Mouse (Mus musculus) neural tube, embryonic 13.5 days (tissue): Measurements from ENCODE around the gene Adck1. TPM values are rescaled to one million over a fixed set of nuclear protein-coding genes. Genes with fewer than 3 reads are reported as not detected.
"Not testable (repeated sequence)": the region's sequence is repeated elsewhere in the genome, so short reads cannot be mapped to it uniquely, and the experiment has no call there.

Source experiments
- ATAC-seq: fragments of 200-750 bp; cut with Nextera tagmentation; 2 replicates; pipeline ENCODE4 v1.8.0; 2017; ENCODE audit warnings: low read depth, mild to moderate bottlenecking, moderate TSS enrichment, moderate library complexity
- H3K27ac ChIP-seq: fragments of 300-500 bp; sonication (generic); replicated peaks from 2 replicates; pipeline ENCODE4 v1.5.1; 2015; ENCODE audit warnings: moderate library complexity, mild to moderate bottlenecking, inconsistent platforms
- H3K27me3 ChIP-seq: fragments of 300-500 bp; sonication (generic); 2 replicates; pipeline ENCODE4 v1.6.1; 2015; ENCODE audit warnings: mild to moderate bottlenecking, inconsistent platforms
- H3K36me3 ChIP-seq: fragments of 300-500 bp; sonication (generic); 2 replicates; pipeline ENCODE4 v1.6.1; 2015; ENCODE audit warnings: mild to moderate bottlenecking, inconsistent platforms
- H3K4me1 ChIP-seq: fragments of 300-500 bp; sonication (generic); replicated peaks from 2 replicates; pipeline ENCODE4 v1.6.1; 2015; ENCODE audit warnings: inconsistent platforms
- H3K4me2 ChIP-seq: fragments of 300-500 bp; sonication (generic); 2 replicates; pipeline ENCODE4 v1.6.1; 2015; ENCODE audit warnings: inconsistent platforms, mild to moderate bottlenecking, moderate library complexity
- H3K4me3 ChIP-seq: fragments of 300-500 bp; sonication (generic); 2 replicates; pipeline ENCODE4 v1.5.1; 2015; ENCODE audit warnings: mild to moderate bottlenecking, inconsistent platforms
- H3K9ac ChIP-seq: fragments of 300-500 bp; sonication (generic); 2 replicates; pipeline ENCODE4 v1.6.1; 2015; ENCODE audit warnings: moderate library complexity, mild to moderate bottlenecking, inconsistent platforms
- H3K9me3 ChIP-seq: fragments of 300-500 bp; sonication (generic); 2 replicates; pipeline ENCODE4 v1.6.1; 2016; ENCODE audit warnings: inconsistent platforms
- WGBS: fragments of 180-500 bp; shearing (Covaris S2); methylation state at CpG from one replicate; pipeline ENCODE4 v1.1.7; 2015; 5-methylcytosine and 5-hydroxymethylcytosine counted together
- polyA plus RNA-seq: library from polyadenylated mRNA; unstranded; fragments of >200 nt; fragmentation: Nextera tagmentation; extraction: Ambion mirVana; gene quantifications from 2 replicates; pipeline ENCODE4 v1.2.1, GENCODE M21; 2015

Adck1 gene
- 26.3 and 28.5 TPM in 2 replicates for polyA plus RNA-seq

- Histone ChIP-seq H3K27ac (peak within 1 kb of the TSS; percentile 71), H3K4me2 (peak within 1 kb of the TSS; percentile 75), H3K9me3 (no peaks in the 10 kb centered on the region), H3K4me3 (peak within 1 kb of the TSS; percentile 77), H3K27me3 (no peaks in the 10 kb centered on the region), H3K4me1 (peaks cover 7% of the 10 kb centered on the region; the same call in 1 of the 2 replicates), H3K9ac (peak within 1 kb of the TSS; percentile 84), H3K36me3 (no peaks in the 10 kb centered on the region)
- peak; percentile 97 for ATAC-seq
- WGBS = under 1% methylated on average over 37 of the region's 38 CpGs
Measured at GRCm38 (mm10) chr12:88360441-88361119, at the start of gene Adck1. Gene Adck1, plus strand, starts transcription at chr12:88360554.

DNA sequence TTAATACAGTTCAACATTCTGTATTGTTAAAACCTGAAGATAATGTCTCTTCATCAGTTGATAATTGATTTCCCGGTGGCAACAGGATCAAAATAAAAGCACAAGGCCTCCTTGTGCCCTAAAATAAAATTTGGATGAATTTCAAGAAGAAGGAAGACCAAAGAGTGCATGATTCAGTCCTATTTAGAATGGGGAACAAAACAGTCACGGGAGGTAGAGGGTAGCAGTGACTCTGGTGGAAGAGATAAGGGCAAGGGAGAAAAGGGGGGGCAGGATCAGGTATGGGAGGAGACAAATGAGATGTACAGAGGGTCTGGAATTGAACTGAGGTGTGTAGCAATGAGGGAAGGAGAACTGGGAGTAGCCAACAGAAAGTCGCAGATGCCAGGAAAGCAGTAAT, 45.8 kb upstream of the Adck1 start:
- Histone ChIP-seq H3K27ac (no peak overlapping the region), H3K36me3 (no peaks in the 10 kb centered on the region), H3K4me3 (no peak overlapping the region), H3K9me3 (0 out of 2 replicates have a peak, but pooled peaks cover 3% of the 10 kb centered on the region), H3K27me3 (no peaks in the 10 kb centered on the region), H3K4me2 (no peak overlapping the region), H3K4me1 (no peaks in the 10 kb centered on the region), H3K9ac (no peak overlapping the region)
- ATAC-seq = no peak
- WGBS = 83% methylated on average over 3 of the region's 3 CpGs

GRCm38 (mm10) chr12:88323926-88324325, 36.4 kb upstream of the Adck1 start, which contains the start of gene Gm5039:
Gene Gm5039, minus strand, starts transcription at chr12:88324026.
- not testable (repeated sequence) for H3K27me3 ChIP-seq, H3K9me3 ChIP-seq, H3K9ac ChIP-seq, H3K27ac ChIP-seq, H3K4me2 ChIP-seq, ATAC-seq, H3K4me3 ChIP-seq, H3K36me3 ChIP-seq, H3K4me1 ChIP-seq
- WGBS = 98% methylated on average over 2 of the region's 2 CpGs

DNA sequence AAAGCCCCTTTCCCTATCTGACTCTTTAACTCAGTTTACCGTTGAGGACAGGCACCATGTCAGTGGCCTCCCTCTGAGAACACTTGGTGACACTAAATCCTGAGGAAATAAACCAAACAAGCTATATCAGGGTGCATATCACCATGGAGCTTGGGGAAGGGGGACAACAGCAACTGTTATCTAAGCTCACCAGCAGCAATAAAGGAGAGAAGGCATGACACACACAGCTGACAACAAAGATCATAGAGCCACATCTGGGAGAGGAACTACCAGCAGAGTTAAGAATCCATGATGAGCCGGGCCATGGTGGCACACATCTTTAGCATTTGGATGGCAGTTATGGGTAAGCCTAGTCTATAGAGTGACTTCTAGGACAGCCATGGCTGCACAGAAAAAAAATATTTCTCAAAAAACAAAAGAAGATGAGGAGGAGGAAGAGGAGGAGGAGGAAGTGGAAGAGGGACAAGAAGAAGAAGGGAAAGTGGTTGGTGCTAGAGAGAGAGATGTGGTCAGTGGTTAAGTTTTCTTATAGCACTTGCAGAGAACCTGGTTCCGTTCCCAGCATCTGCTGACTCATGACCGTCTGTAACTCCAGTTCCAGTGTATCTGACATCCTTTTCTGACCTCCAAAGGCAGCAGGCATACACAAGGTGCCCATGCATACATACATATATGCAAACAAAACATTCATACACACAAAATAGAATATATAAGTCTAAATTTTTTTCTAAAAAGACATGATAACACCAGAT, 23.5 kb upstream of the Adck1 start:
- not testable (repeated sequence) for H3K9ac ChIP-seq, H3K9me3 ChIP-seq, H3K4me1 ChIP-seq, H3K36me3 ChIP-seq, ATAC-seq, H3K4me3 ChIP-seq, H3K27me3 ChIP-seq, H3K4me2 ChIP-seq, H3K27ac ChIP-seq
- WGBS = 83% methylated on average over 4 of the region's 4 CpGs

- not testable (repeated sequence) for H3K36me3 ChIP-seq, H3K4me1 ChIP-seq, H3K4me3 ChIP-seq, H3K9me3 ChIP-seq, H3K9ac ChIP-seq, H3K4me2 ChIP-seq, H3K27ac ChIP-seq, H3K27me3 ChIP-seq, ATAC-seq
- WGBS = 10% methylated on average over 2 of the region's 2 CpGs
Measured at GRCm38 (mm10) chr12:88341286-88341685, 19.1 kb upstream of the Adck1 start.

DNA sequence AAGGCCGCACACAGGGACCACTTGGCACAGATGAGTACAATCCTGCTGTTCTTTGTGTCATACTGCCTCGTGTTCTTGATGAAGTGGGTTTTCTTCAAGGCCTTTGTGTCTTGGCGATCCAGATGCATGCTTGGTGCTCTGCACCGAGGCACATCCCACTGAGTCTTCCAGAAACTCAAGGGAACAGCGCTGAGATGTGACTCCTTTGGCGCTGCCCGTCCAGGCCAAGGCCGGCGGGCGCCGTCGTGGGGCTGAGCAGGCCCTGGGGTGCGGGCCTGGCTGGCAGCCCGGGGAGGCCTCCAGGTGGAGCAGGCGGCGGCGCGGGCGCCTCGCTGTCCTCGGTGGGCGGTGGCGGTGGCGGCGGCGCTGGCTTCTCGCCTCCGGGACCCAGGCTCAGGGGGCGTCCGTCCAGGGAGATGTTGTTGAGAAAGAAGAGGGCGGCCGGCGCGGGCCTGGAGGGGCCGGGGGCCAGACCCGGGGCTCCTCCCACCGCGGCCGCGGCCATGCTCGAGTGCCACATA, 6.1 kb upstream of the Adck1 start:
- Histone ChIP-seq H3K9ac (peak overlapping the region; percentile 58), H3K27me3 (no peaks in the 10 kb centered on the region), H3K4me2 (peak overlapping the region; percentile 53), H3K9me3 (no peaks in the 10 kb centered on the region), H3K36me3 (no peaks in the 10 kb centered on the region), H3K4me1 (no peaks in the 10 kb centered on the region), H3K27ac (no peak overlapping the region), H3K4me3 (peak overlapping the region; percentile 33)
- no peak for ATAC-seq
- 22% methylated on average over 36 of the region's 41 CpGs for WGBS

DNA sequence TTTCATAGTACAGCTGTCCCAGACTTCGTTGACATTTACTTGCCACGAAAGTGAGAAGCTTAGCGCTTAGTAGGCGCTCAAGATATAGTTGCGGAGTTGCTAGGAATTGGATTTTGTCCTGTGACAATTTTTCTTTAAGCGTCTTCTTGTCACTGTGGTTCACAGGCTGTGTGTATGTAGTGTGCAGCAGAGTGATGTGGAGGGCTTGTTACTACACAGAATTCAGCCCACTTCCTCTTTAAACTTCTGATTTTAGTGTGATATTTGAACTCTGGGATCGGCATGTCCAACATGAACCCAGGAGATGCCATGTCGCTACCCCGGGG, 729 bp downstream of the Adck1 start:
- peak; percentile 10; the same call in 1 of the 2 replicates for ATAC-seq
- no peaks in the 10 kb centered on the region for H3K36me3 ChIP-seq
- no peaks in the 10 kb centered on the region for H3K9me3 ChIP-seq
- H3K4me3 ChIP-seq = peak overlapping the region; percentile 77
- H3K9ac ChIP-seq = peak overlapping the region; percentile 84
- H3K27ac ChIP-seq = no peak overlapping the region
- H3K4me2 ChIP-seq = peak overlapping the region; percentile 75
- 56% methylated on average over 9 of the region's 9 CpGs for WGBS
- no peaks in the 10 kb centered on the region for H3K27me3 ChIP-seq
- H3K4me1 ChIP-seq = peaks cover 7% of the 10 kb centered on the region; the same call in 1 of the 2 replicates

DNA sequence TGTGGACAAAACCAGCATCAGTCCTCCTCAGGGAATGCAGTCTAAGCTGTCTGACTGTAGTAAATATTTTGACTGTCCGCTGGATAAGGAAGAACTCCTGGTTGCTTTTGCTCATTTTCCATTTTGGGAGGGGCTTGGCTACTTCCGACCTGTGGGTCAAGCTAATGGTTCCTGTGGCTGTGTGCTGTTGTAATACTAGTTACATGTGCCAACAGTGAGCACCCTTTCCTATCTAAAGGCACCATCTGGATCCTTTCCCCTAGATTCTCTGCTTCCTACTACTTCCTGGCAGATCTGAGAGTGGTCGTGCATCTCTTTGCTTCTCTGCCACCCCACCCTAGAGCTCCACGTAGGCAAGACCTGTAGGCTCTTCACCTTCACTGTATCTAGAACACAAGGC, 7.3 kb downstream of the Adck1 start:
- Histone ChIP-seq H3K36me3 (0 out of 2 replicates have a peak, but pooled peaks cover 4% of the 10 kb centered on the region), H3K9me3 (no peaks in the 10 kb centered on the region), H3K27me3 (no peaks in the 10 kb centered on the region), H3K4me3 (no peak overlapping the region), H3K9ac (no peak overlapping the region), H3K27ac (no peak overlapping the region), H3K4me1 (0 out of 2 replicates have a peak, but pooled peaks cover 9% of the 10 kb centered on the region), H3K4me2 (no peak overlapping the region)
- ATAC-seq = no peak
- whole genome bisulfite sequencing = 90% methylated on average over 4 of the region's 4 CpGs

DNA sequence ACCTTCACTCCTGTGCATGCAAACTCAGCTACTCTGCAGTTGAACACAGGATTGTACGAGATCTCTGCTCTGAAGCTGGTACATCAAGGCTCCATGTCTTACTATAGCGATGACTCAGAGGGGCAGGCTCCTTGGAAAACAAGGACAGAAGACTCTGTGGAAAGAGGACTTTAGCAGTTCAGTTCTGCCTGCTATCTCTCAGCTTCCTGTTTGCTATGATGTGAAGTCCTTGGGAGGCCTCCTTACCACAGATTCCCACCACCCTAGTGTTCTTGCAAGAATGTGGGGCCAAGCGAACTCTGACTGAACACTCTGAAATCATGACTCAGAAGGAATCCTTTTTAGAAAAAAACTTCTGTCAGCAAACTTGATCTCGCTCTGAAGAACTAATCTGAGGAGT, 8.3 kb downstream of the Adck1 start:
- no peak for ATAC-seq
- Histone ChIP-seq H3K27me3 (no peaks in the 10 kb centered on the region), H3K36me3 (0 out of 2 replicates have a peak, but pooled peaks cover 4% of the 10 kb centered on the region), H3K27ac (no peak overlapping the region), H3K9me3 (no peaks in the 10 kb centered on the region), H3K9ac (no peak overlapping the region), H3K4me1 (0 out of 2 replicates have a peak, but pooled peaks cover 9% of the 10 kb centered on the region), H3K4me2 (no peak overlapping the region), H3K4me3 (no peak overlapping the region)
- WGBS = 87% methylated on average over 4 of the region's 4 CpGs

GRCm38 (mm10) chr12:88369690-88370089, 9.3 kb downstream of the Adck1 start:
- ATAC-seq, H3K36me3 ChIP-seq, H3K9me3 ChIP-seq, H3K4me3 ChIP-seq, H3K27ac ChIP-seq, H3K27me3 ChIP-seq, H3K4me2 ChIP-seq, H3K4me1 ChIP-seq, H3K9ac ChIP-seq: not testable (repeated sequence)
- WGBS = 82% methylated on average over 4 of the region's 4 CpGs

DNA sequence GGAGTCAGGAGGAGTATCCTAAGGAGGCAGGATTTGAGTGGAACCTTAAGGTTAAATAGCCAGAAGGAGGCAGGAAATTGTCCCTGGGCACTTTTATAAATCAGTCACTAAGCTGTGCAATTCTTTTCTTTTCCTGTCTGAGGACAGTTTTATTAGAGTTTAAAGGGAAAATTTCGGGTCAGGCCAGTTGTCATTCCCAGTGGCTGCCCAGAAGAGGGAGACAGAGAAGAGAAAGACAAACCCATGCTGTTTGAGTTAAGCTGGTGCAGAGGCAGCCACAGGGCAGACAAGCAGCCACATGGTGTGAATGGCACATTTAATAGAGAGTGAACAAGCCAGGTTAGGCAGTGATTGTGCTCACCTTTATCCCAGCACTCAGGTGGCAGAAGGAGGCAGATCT, 10.0 kb downstream of the Adck1 start:
- not testable (repeated sequence) for H3K27me3 ChIP-seq, H3K9me3 ChIP-seq, H3K9ac ChIP-seq, H3K27ac ChIP-seq, ATAC-seq, H3K4me2 ChIP-seq, H3K4me1 ChIP-seq, H3K36me3 ChIP-seq, H3K4me3 ChIP-seq
- 4% methylated on average over 1 of the region's 1 CpGs for WGBS

DNA sequence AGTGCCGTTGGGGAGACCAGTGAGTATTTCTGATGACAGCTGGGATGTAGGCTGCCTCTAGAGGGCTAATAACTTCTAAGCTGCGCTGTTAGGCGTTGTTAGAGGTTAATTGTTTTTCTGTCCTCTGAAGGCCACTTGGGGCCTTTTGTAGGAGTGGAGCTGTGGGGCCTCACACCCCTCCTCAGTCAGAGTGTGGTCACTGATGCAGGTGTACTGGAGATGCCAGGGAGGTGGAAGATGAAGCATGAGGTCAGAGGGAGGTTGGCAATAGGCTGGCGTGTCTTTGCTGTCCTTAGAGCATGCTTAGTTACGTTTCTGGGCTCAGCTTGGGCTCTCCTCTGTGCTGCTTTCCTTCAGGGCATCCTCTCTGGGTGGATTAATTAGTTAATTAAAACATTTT, 11.7 kb downstream of the Adck1 start:
- no peak overlapping the region for H3K27ac ChIP-seq

More for the DNA sequence above, 11.7 kb downstream of the Adck1 start:
- WGBS = 48% methylated on average over 5 of the region's 5 CpGs
- Histone ChIP-seq H3K27me3 (no peaks in the 10 kb centered on the region), H3K36me3 (0 out of 2 replicates have a peak, but pooled peaks cover 4% of the 10 kb centered on the region), H3K4me2 (no peak overlapping the region), H3K9ac (no peak overlapping the region), H3K4me3 (no peak overlapping the region), H3K4me1 (peaks cover 12% of the 10 kb centered on the region; the same call in 1 of the 2 replicates), H3K9me3 (no peaks in the 10 kb centered on the region)
- peak; percentile 56; the same call in 1 of the 2 replicates for ATAC-seq
